Mouse (Mus musculus) midbrain, embryonic 15.5 days (tissue): Measurements from ENCODE around the gene Med6. TPM values are rescaled to one million over a fixed set of nuclear protein-coding genes. Genes with fewer than 3 reads are reported as not detected.

Source experiments
- ATAC-seq: fragments of 200-750 bp; cut with Nextera tagmentation; replicated peaks from 2 replicates; pipeline ENCODE4 v1.8.0; 2017; ENCODE audit warnings: moderate TSS enrichment
- H3K27ac ChIP-seq: fragments of 300-500 bp; sonication (generic); 2 replicates; pipeline ENCODE4 v1.5.1; 2015; ENCODE audit warnings: mild to moderate bottlenecking, inconsistent platforms
- H3K27me3 ChIP-seq: fragments of 300-500 bp; sonication (generic); replicated peaks from 2 replicates; pipeline ENCODE4 v1.6.1; 2015; ENCODE audit warnings: inconsistent platforms
- H3K36me3 ChIP-seq: fragments of 300-500 bp; sonication (generic); replicated peaks from 2 replicates; pipeline ENCODE4 v1.6.1; 2015; ENCODE audit warnings: inconsistent platforms
- H3K4me1 ChIP-seq: fragments of 300-500 bp; sonication (generic); 2 replicates; pipeline ENCODE4 v1.6.1; 2015; ENCODE audit warnings: inconsistent platforms
- H3K4me2 ChIP-seq: fragments of 300-500 bp; sonication (generic); 2 replicates; pipeline ENCODE4 v1.6.1; 2015; ENCODE audit warnings: inconsistent platforms, mild to moderate bottlenecking, moderate library complexity
- H3K4me3 ChIP-seq: fragments of 300-500 bp; sonication (generic); 2 replicates; pipeline ENCODE4 v1.5.1; 2015; ENCODE audit warnings: mild to moderate bottlenecking, inconsistent platforms
- H3K9ac ChIP-seq: fragments of 300-500 bp; sonication (generic); 2 replicates; pipeline ENCODE4 v1.6.1; 2015; ENCODE audit warnings: mild to moderate bottlenecking, inconsistent platforms
- H3K9me3 ChIP-seq: fragments of 300-500 bp; sonication (generic); 2 replicates; pipeline ENCODE4 v1.6.1; 2016; ENCODE audit warnings: inconsistent platforms
- WGBS: fragments of 180-500 bp; shearing (Covaris S2); methylation state at CpG from one replicate; pipeline ENCODE4 v1.1.7; 2015; ENCODE audit warnings: mixed read lengths; 5-methylcytosine and 5-hydroxymethylcytosine counted together
- polyA plus RNA-seq: library from polyadenylated mRNA; unstranded; fragments of >200 nt; fragmentation: Nextera tagmentation; extraction: Ambion mirVana; gene quantifications from 2 replicates; pipeline ENCODE4 v1.2.1, GENCODE M21; 2015

Gene Med6
- polyA plus RNA-seq, 1 experiment from 2014 or later, result 40.5 TPM

- no peak overlapping the region for H3K9ac ChIP-seq
- no peaks in the 10 kb centered on the region for H3K4me1 ChIP-seq
- H3K27me3 ChIP-seq, result no peaks in the 10 kb centered on the region
- no peaks in the 10 kb centered on the region for H3K36me3 ChIP-seq
- no peak overlapping the region for H3K4me2 ChIP-seq
- H3K4me3 ChIP-seq, result no peak overlapping the region
- WGBS, result 11% methylated on average over 5 of the region's 5 CpGs
- ATAC-seq, result peak; percentile 3; the same call in 1 of the 2 replicates
- H3K27ac ChIP-seq, result no peak overlapping the region
- no peaks in the 10 kb centered on the region for H3K9me3 ChIP-seq
Measured at GRCm38 (mm10) chr12:81619302-81619701, 24.5 kb upstream of the Med6 start.

GRCm38 (mm10) chr12:81616980-81617379, 22.2 kb upstream of the Med6 start:
- Histone ChIP-seq H3K9me3 (no peaks in the 10 kb centered on the region), H3K4me2 (no peak overlapping the region), H3K36me3 (no peaks in the 10 kb centered on the region), H3K27me3 (no peaks in the 10 kb centered on the region), H3K27ac (no peak overlapping the region), H3K4me1 (no peaks in the 10 kb centered on the region), H3K4me3 (no peak overlapping the region), H3K9ac (no peak overlapping the region)
- ATAC-seq, result no peak
- 77% methylated on average over 7 of the region's 7 CpGs for WGBS

- Histone ChIP-seq H3K27ac (no peak overlapping the region), H3K9me3 (no peaks in the 10 kb centered on the region), H3K4me2 (no peak overlapping the region), H3K27me3 (no peaks in the 10 kb centered on the region), H3K4me1 (no peaks in the 10 kb centered on the region), H3K4me3 (no peak overlapping the region), H3K9ac (no peak overlapping the region), H3K36me3 (no peaks in the 10 kb centered on the region)
- no peak for ATAC-seq
- 84% methylated on average over 6 of the region's 6 CpGs for WGBS
Measured at GRCm38 (mm10) chr12:81615807-81616206, 21.0 kb upstream of the Med6 start.

- Histone ChIP-seq H3K9ac (no peak overlapping the region), H3K36me3 (no peaks in the 10 kb centered on the region), H3K4me1 (no peaks in the 10 kb centered on the region), H3K4me2 (no peak overlapping the region), H3K27ac (no peak overlapping the region), H3K4me3 (no peak overlapping the region), H3K27me3 (0 out of 2 replicates have a peak, but pooled peaks cover 2% of the 10 kb centered on the region), H3K9me3 (no peaks in the 10 kb centered on the region)
- no peak for ATAC-seq
Measured at GRCm38 (mm10) chr12:81609445-81609844, 14.6 kb upstream of the Med6 start.

- H3K36me3 ChIP-seq, result no peaks in the 10 kb centered on the region
- no peak overlapping the region for H3K9ac ChIP-seq
- H3K27me3 ChIP-seq, result peaks cover 5% of the 10 kb centered on the region; the same call in 1 of the 2 replicates
- ATAC-seq, result no peak
- no peaks in the 10 kb centered on the region for H3K9me3 ChIP-seq
- WGBS, result 66% methylated on average over 5 of the region's 5 CpGs
- H3K27ac ChIP-seq, result no peak overlapping the region
- no peak overlapping the region for H3K4me3 ChIP-seq
- H3K4me1 ChIP-seq, result no peaks in the 10 kb centered on the region
- H3K4me2 ChIP-seq, result no peak overlapping the region
Measured at GRCm38 (mm10) chr12:81604995-81605784, 10.4 kb upstream of the Med6 start.

- WGBS, result 78% methylated on average over 8 of the region's 8 CpGs
Measured at GRCm38 (mm10) chr12:81596547-81597262, 1.9 kb upstream of the Med6 start.

GRCm38 (mm10) chr12:81568374-81568773, 26.4 kb downstream of the Med6 start, which contains the start of gene Adam21:
Gene Adam21, minus strand, starts transcription at chr12:81568474.
- Histone ChIP-seq H3K9ac (no peak within 1 kb of the TSS), H3K4me1 (no peaks in the 10 kb centered on the region), H3K9me3 (no peaks in the 10 kb centered on the region), H3K4me2 (no peak within 1 kb of the TSS), H3K27ac (no peak within 1 kb of the TSS), H3K27me3 (no peaks in the 10 kb centered on the region), H3K36me3 (peaks cover 5% of the 10 kb centered on the region; the same call in 1 of the 2 replicates), H3K4me3 (no peak within 1 kb of the TSS)
- 98% methylated on average over 1 of the region's 1 CpGs for WGBS
- no peak for ATAC-seq

More at GRCm38 (mm10) chr12:81596547-81597262, 1.9 kb upstream of the Med6 start:
- Histone ChIP-seq H3K4me1 (peaks cover 13% of the 10 kb centered on the region), H3K4me3 (no peak overlapping the region), H3K27me3 (peaks cover 7% of the 10 kb centered on the region), H3K9ac (no peak overlapping the region), H3K27ac (no peak overlapping the region), H3K9me3 (no peaks in the 10 kb centered on the region), H3K36me3 (no peaks in the 10 kb centered on the region), H3K4me2 (no peak overlapping the region)
- ATAC-seq, result no peak

- Histone ChIP-seq H3K4me1 (no peaks in the 10 kb centered on the region), H3K4me3 (no peak overlapping the region), H3K9ac (no peak overlapping the region), H3K9me3 (no peaks in the 10 kb centered on the region), H3K4me2 (no peak overlapping the region), H3K36me3 (peaks cover 2% of the 10 kb centered on the region; the same call in 1 of the 2 replicates), H3K27ac (no peak overlapping the region), H3K27me3 (no peaks in the 10 kb centered on the region)
- 82% methylated on average over 5 of the region's 5 CpGs for WGBS
- no peak for ATAC-seq
Measured at GRCm38 (mm10) chr12:81567931-81568330, 26.9 kb downstream of the Med6 start.

- no peak overlapping the region for H3K4me3 ChIP-seq
- no peak overlapping the region for H3K9ac ChIP-seq
- no peak for ATAC-seq
- H3K4me2 ChIP-seq, result no peak overlapping the region
- H3K9me3 ChIP-seq, result no peaks in the 10 kb centered on the region
- H3K27me3 ChIP-seq, result no peaks in the 10 kb centered on the region
- no peak overlapping the region for H3K27ac ChIP-seq
- no peaks in the 10 kb centered on the region for H3K36me3 ChIP-seq
- WGBS, result 97% methylated on average over 3 of the region's 3 CpGs
- no peaks in the 10 kb centered on the region for H3K4me1 ChIP-seq
Measured at GRCm38 (mm10) chr12:81564173-81564572, 30.6 kb downstream of the Med6 start.

GRCm38 (mm10) chr12:81549286-81549685, 45.5 kb downstream of the Med6 start:
- H3K27me3 ChIP-seq, result no peaks in the 10 kb centered on the region
- 88% methylated on average over 3 of the region's 3 CpGs for WGBS
- H3K27ac ChIP-seq, result no peak overlapping the region
- H3K4me3 ChIP-seq, result no peak overlapping the region
- no peak overlapping the region for H3K4me2 ChIP-seq
- H3K9me3 ChIP-seq, result no peaks in the 10 kb centered on the region
- no peak for ATAC-seq
- no peaks in the 10 kb centered on the region for H3K4me1 ChIP-seq
- H3K36me3 ChIP-seq, result no peaks in the 10 kb centered on the region
- H3K9ac ChIP-seq, result no peak overlapping the region

GRCm38 (mm10) chr12:81547163-81547562, 47.6 kb downstream of the Med6 start:
- H3K36me3 ChIP-seq, result no peaks in the 10 kb centered on the region
- WGBS, result 71% methylated on average over 4 of the region's 4 CpGs
- H3K4me3 ChIP-seq, result no peak overlapping the region
- H3K4me1 ChIP-seq, result no peaks in the 10 kb centered on the region
- H3K4me2 ChIP-seq, result no peak overlapping the region
- no peak overlapping the region for H3K9ac ChIP-seq
- H3K27ac ChIP-seq, result no peak overlapping the region
- ATAC-seq, result no peak
- no peaks in the 10 kb centered on the region for H3K9me3 ChIP-seq
- no peaks in the 10 kb centered on the region for H3K27me3 ChIP-seq

- peak; percentile 76 for ATAC-seq
- Histone ChIP-seq H3K36me3 (no peaks in the 10 kb centered on the region), H3K27me3 (no peaks in the 10 kb centered on the region), H3K9me3 (no peaks in the 10 kb centered on the region), H3K9ac (peak overlapping the region; percentile 91), H3K4me2 (peak overlapping the region; percentile 66), H3K4me3 (peak overlapping the region; percentile 93), H3K27ac (peak overlapping the region; percentile 87), H3K4me1 (peaks cover 23% of the 10 kb centered on the region)
- WGBS, result 41% methylated on average over 4 of the region's 4 CpGs
Measured at GRCm38 (mm10) chr12:81533029-81533419, 61.8 kb downstream of the Med6 start.
